Mouse (Mus musculus) embryonic facial prominence, embryonic 14.5 days (tissue): ENCODE measurements at regions not wholly inside any gene's neighbourhood (a gene's known extent, or its start where the extent isn't known, plus 50 kb on each side); places are given as distances from the start of the nearest gene placed in this dataset.
A peak's percentile ranks its signal among the peaks of the same experiment; 100 is the strongest.

Experiments used
- ATAC-seq: fragments of 200-750 bp; cut with Nextera tagmentation; 2 replicates; pipeline ENCODE4 v1.8.0; 2017; ENCODE audit warnings: low read depth, moderate number of reproducible peaks, moderate TSS enrichment
- DNase-seq: peaks from one replicate; pipeline ENCODE4 v3.0.0-alpha.2; 2015; ENCODE audit warnings: low spot score
- H3K27ac ChIP-seq: fragments of 300-500 bp; sonication (generic); replicated peaks from 2 replicates; pipeline ENCODE4 v1.5.1; 2014; ENCODE audit warnings: low read depth, mild to moderate bottlenecking, low read length, moderate library complexity
- H3K27me3 ChIP-seq: fragments of 300-500 bp; sonication (generic); replicated peaks from 2 replicates; pipeline ENCODE4 v1.6.1; 2014; ENCODE audit warnings: low read length; ENCODE audit not compliant: control insufficient read depth, insufficient read depth
- H3K36me3 ChIP-seq: fragments of 300-500 bp; sonication (generic); 2 replicates; pipeline ENCODE4 v1.6.1; 2014; ENCODE audit warnings: low read length, mixed read lengths; ENCODE audit not compliant: control insufficient read depth, insufficient read depth
- H3K4me1 ChIP-seq: fragments of 300-500 bp; sonication (generic); 2 replicates; pipeline ENCODE4 v1.6.1; 2014; ENCODE audit warnings: antibody characterized with exemption, low read length; ENCODE audit not compliant: control insufficient read depth, insufficient read depth
- H3K4me2 ChIP-seq: fragments of 300-500 bp; sonication (generic); 2 replicates; pipeline ENCODE4 v1.6.1; 2014; ENCODE audit warnings: low read depth, mild to moderate bottlenecking, low read length, moderate library complexity, mixed read lengths
- H3K4me3 ChIP-seq: fragments of 300-500 bp; sonication (generic); 2 replicates; pipeline ENCODE4 v1.5.1; 2014; ENCODE audit warnings: low read depth, mild to moderate bottlenecking, low read length
- H3K9ac ChIP-seq: fragments of 300-500 bp; sonication (generic); 2 replicates; pipeline ENCODE4 v1.6.1; 2014; ENCODE audit warnings: low read depth, mild to moderate bottlenecking, low read length, moderate library complexity, mixed read lengths
- H3K9me3 ChIP-seq: fragments of 300-500 bp; sonication (generic); 2 replicates; pipeline ENCODE4 v1.6.1; 2016; ENCODE audit warnings: low read length; ENCODE audit not compliant: control insufficient read depth
- WGBS: fragments of 180-500 bp; shearing (Covaris S2); extraction: QIAGEN DNeasy Blood & Tissue Kit; methylation state at CpG from one replicate; pipeline ENCODE4 v1.1.7; 2014; 5-methylcytosine and 5-hydroxymethylcytosine counted together

DNA sequence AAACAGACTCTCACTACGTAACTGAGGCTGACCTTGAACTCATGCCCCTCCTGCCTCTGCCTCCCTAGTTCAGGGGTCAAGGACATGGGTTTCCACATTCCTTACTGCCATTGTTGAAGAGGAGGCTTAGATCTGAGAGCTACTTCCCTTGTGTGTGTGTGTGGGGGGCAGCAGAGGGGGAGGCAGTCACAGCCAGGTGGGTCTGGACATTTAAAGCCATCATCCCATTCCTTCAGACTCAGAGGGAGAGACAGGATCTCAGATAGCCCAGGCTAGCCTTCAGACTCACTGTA, 114.5 kb upstream of the Med13l start:
- H3K27me3 ChIP-seq: no peaks in the 10 kb centered on the region
- H3K27ac ChIP-seq: no peak overlapping the region
- ATAC-seq: no peak
- H3K4me3 ChIP-seq: no peak overlapping the region
- no peak overlapping the region for H3K9ac ChIP-seq
- no peaks in the 10 kb centered on the region for H3K36me3 ChIP-seq
- DNase-seq: no peak
- H3K4me1 ChIP-seq: peaks cover 8% of the 10 kb centered on the region
- H3K4me2 ChIP-seq: no peak overlapping the region
- no peaks in the 10 kb centered on the region for H3K9me3 ChIP-seq
- WGBS: 93% methylated on average over 1 of the region's 1 CpGs

DNA sequence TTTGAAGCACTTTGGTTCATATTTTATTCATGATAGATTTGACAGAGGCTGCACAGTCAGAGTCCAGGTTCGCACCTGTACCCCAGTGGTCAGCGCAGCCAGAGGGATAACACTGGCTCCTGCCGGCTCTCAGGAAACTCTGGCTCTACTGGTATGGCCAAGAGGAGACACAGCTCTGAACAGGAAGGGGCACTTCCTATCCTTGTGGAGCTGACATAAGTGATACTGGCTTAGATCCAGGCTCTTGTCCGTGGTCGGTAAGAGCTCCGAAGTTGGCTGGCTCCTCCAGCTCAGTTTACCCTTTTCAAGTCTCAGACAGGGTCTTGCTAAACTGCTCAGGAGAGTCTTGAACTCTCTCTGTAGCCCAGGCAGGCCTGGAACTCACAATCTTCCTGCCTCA, 113.6 kb upstream of the Med13l start:
- H3K4me3 ChIP-seq: no peak overlapping the region
- H3K36me3 ChIP-seq: no peaks in the 10 kb centered on the region
- no peaks in the 10 kb centered on the region for H3K27me3 ChIP-seq
- H3K9ac ChIP-seq: no peak overlapping the region
- 66% methylated on average over 6 of the region's 6 CpGs for WGBS
- H3K4me2 ChIP-seq: no peak overlapping the region
- DNase-seq (no peak), ATAC-seq (no peak)
- H3K27ac ChIP-seq: no peak overlapping the region
- H3K4me1 ChIP-seq: peaks cover 8% of the 10 kb centered on the region
- H3K9me3 ChIP-seq: no peaks in the 10 kb centered on the region

DNA sequence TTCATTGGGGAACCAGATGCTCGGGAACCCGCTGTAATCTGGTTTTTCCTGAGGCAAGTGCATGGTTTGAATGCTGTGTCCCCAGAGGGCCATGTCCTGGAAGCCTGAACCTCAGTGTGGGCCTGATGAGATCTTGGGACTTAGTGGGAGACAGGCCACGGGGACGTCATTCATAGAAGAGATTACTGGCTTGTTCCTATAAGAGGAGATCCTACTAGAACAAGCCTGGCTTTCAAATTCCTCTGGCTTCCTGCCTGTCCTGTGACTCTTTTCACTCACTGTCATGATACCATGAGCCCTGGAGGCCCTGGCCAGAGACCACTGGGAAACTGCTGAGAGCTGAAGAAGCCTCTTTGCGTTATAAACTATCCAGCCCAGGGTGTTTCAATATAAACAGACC, 113.1 kb upstream of the Med13l start:
- no peak for ATAC-seq
- Histone ChIP-seq H3K4me1 (peaks cover 8% of the 10 kb centered on the region), H3K4me3 (no peak overlapping the region), H3K9me3 (no peaks in the 10 kb centered on the region), H3K36me3 (no peaks in the 10 kb centered on the region), H3K27ac (no peak overlapping the region), H3K9ac (no peak overlapping the region), H3K27me3 (no peaks in the 10 kb centered on the region), H3K4me2 (no peak overlapping the region)
- no peak for DNase-seq
- WGBS: 61% methylated on average over 5 of the region's 5 CpGs

DNA sequence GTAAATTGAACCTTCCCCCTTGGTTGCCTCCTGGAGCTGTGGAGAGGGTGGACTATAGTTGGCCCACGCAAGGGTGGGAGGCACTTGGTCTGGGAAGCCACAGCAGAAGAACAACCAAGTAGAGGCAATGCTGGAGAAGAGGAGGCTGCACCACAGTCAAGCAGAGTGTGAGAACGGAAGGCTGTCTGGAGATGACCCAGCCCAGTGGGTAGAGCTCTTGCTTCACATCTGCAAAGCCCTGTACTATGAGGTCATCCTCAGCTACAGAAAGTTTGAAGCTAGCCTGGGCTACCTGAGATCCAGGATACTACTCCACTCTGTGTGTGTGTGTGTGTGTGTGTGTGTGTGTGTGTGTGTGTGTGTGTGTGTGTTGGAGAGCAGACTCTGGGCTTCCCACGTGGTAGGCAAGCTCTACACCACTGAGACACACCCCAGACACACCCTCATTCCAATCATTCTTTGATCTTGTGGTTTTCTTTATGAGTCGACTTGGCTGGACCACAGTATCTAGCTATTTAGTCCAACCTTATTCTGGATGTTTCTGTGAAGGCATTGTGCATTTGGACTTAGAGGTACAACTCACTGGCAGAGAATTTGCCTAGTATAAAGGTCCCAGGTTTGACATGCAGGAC, 111.5 kb upstream of the Med13l start:
- Histone ChIP-seq H3K4me1 (peaks cover 8% of the 10 kb centered on the region), H3K4me3 (no peak overlapping the region), H3K27me3 (no peaks in the 10 kb centered on the region), H3K4me2 (no peak overlapping the region), H3K9ac (no peak overlapping the region), H3K9me3 (no peaks in the 10 kb centered on the region), H3K36me3 (no peaks in the 10 kb centered on the region), H3K27ac (no peak overlapping the region)
- WGBS: 72% methylated on average over 3 of the region's 4 CpGs
- DNase-seq (peak; percentile 46), ATAC-seq (no peak)

DNA sequence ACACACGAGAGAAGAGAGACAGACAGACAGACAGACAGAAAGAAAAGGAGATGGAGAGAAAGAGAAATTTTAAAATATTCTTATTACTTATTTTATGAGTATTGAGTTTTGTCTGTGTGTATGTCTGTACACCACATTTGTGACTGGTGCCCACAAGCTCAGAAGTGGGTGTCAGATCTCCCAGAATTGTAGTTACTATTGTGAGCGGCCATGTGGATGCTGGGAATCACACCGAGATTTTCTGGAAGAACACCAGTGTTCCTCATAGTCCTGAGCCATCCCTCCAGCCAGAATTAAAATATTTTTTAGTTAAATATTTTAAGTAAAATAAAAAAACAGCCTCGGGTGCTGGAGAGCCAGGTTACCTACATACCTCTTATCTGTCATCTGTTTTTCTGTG, 110.6 kb upstream of the Med13l start:
- Histone ChIP-seq H3K4me1 (peaks cover 6% of the 10 kb centered on the region), H3K27ac (no peak overlapping the region), H3K4me2 (no peak overlapping the region), H3K9ac (no peak overlapping the region), H3K9me3 (no peaks in the 10 kb centered on the region), H3K36me3 (no peaks in the 10 kb centered on the region), H3K27me3 (no peaks in the 10 kb centered on the region), H3K4me3 (no peak overlapping the region)
- no peak for ATAC-seq
- 84% methylated on average over 4 of the region's 4 CpGs for WGBS
- no peak for DNase-seq

DNA sequence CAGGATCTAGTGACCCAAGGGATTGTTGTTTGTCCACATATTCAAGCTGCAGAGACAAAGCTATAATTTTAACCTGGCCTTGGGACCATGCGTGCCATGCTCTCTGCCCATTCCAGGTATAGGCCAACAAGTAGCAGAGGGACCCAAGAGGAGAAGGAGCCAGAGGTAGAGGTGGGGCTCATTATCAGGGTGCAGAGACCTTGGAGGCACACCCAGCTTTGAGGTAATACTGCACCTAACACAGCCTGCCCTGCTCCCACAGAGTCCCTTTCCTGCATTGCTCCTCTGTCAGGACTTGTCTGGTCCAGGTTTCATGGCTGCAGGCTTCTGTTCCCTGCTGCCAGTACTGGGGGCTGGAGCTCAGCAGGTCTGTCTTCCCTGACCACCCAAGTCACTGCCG, 108.4 kb upstream of the Med13l start:
- no peaks in the 10 kb centered on the region for H3K36me3 ChIP-seq
- no peaks in the 10 kb centered on the region for H3K9me3 ChIP-seq
- H3K4me3 ChIP-seq: no peak overlapping the region
- no peak overlapping the region for H3K27ac ChIP-seq
- DNase-seq: no peak
- 63% methylated on average over 2 of the region's 2 CpGs for WGBS
- H3K4me1 ChIP-seq: no peaks in the 10 kb centered on the region
- H3K9ac ChIP-seq: no peak overlapping the region
- H3K27me3 ChIP-seq: no peaks in the 10 kb centered on the region
- ATAC-seq: no peak
- no peak overlapping the region for H3K4me2 ChIP-seq

DNA sequence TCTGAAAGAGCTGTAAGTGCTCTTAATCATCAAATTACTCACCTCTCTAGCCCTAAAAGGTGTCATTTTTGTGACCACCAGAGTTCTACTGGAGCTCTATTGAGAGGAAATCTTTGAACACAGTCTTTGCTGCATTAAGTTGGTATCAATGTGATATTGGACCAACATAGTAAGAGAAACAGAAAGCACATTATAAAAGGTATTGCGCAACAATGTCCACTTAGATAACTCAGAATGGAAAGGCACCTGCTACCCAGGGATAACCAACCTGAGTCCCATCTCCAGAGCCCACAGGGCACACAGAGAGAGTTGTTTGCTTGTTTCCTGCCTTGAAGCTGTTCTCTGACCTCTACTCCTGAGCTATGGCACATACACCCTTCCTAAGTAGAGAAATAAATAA, 106.4 kb upstream of the Med13l start:
- Histone ChIP-seq H3K4me2 (no peak overlapping the region), H3K9me3 (no peaks in the 10 kb centered on the region), H3K9ac (no peak overlapping the region), H3K27ac (no peak overlapping the region), H3K4me1 (peaks cover 4% of the 10 kb centered on the region; the same call in 1 of the 2 replicates), H3K4me3 (no peak overlapping the region), H3K36me3 (no peaks in the 10 kb centered on the region), H3K27me3 (no peaks in the 10 kb centered on the region)
- 100% methylated on average over 1 of the region's 1 CpGs for WGBS
- no peak for DNase-seq
- no peak for ATAC-seq

DNA sequence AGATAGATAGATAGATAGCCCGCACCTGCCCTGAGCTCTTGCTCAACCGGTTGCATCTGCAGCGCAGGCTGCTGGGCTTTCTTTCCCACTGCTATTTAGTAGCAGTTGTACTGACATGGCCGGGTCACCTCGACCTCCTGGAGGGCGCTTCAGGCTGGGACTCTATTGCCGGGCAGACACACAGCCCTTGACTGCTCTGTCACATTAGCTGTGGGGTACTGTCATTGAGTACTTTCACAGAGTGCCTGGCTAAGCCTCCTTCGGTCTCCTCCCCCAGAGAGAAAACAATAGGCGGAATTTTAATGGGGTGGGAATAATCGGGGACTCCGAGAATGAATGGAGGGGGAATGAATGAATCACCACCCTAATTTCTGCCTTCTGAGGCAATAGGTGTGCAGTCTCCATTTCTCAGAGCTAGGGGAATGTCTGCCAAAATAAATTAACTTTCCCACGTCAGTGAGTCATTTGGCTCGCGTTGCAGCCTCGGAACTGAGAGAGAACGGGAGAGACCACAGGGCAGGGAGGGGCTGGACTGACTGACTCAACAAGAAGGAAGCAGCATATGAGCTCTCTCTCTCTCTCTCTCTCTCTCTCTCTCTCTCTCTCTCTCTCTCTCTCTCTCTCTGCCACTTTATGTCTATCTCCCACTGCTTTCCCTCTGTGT, 101.6 kb upstream of the Med13l start:
- H3K27me3 ChIP-seq: no peaks in the 10 kb centered on the region
- no peaks in the 10 kb centered on the region for H3K9me3 ChIP-seq
- H3K27ac ChIP-seq: peak overlapping the region; percentile 50; the same call in 1 of the 2 replicates
- H3K36me3 ChIP-seq: no peaks in the 10 kb centered on the region
- DNase-seq (peak; percentile 94), ATAC-seq (peak; percentile 90)
- H3K4me2 ChIP-seq: peak overlapping the region; percentile 52
- WGBS: 6% methylated on average over 16 of the region's 16 CpGs
- H3K4me1 ChIP-seq: peaks cover 12% of the 10 kb centered on the region
- H3K4me3 ChIP-seq: peak overlapping the region; percentile 17
- peak overlapping the region; percentile 55 for H3K9ac ChIP-seq

DNA sequence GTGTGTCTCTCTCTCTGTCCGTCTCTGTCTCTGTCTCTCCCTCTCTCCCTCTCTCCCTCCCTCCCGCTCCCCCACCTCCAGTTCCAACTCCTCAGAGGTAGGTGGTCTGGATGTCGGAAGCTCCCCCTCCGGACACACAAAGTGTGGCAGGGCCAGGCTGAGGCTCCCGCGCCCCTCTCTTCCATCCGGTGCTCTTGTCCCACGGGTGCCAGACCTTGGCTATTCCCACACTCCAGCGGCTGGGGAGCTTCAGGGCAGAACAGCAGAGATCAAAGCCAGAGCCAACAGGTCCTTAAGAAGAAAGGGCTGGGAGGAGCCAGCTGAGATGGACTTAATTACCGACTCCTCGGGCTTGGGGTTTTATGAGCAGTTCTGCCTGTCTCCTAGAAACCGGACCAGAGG, 101.1 kb upstream of the Med13l start:
- H3K27ac ChIP-seq: peak overlapping the region; percentile 50; the same call in 1 of the 2 replicates
- peak overlapping the region; percentile 55 for H3K9ac ChIP-seq
- H3K9me3 ChIP-seq: no peaks in the 10 kb centered on the region
- ATAC-seq: peak; percentile 42; the same call in 1 of the 2 replicates
- WGBS: 3% methylated on average over 12 of the region's 12 CpGs
- peaks cover 16% of the 10 kb centered on the region for H3K4me1 ChIP-seq
- H3K4me3 ChIP-seq: peak overlapping the region; percentile 17
- no peaks in the 10 kb centered on the region for H3K36me3 ChIP-seq
- DNase-seq: peak; percentile 65
- peak overlapping the region; percentile 52 for H3K4me2 ChIP-seq
- no peaks in the 10 kb centered on the region for H3K27me3 ChIP-seq
